Mouse (Mus musculus) heart, postnatal 0 days (tissue): ENCODE measurements around the gene Sowahb. TPM values are rescaled to one million over a fixed set of nuclear protein-coding genes. Genes with fewer than 3 reads are reported as not detected.

ENCODE experiments used
- ATAC-seq: fragments of 200-750 bp; cut with Nextera tagmentation; 2 replicates; pipeline ENCODE4 v1.8.0; 2017; ENCODE audit warnings: low read depth, moderate number of reproducible peaks, moderate library complexity; ENCODE audit not compliant: insufficient read depth
- DNase-seq: peaks from one replicate; pipeline ENCODE4 v3.0.0-alpha.2; 2016; ENCODE audit warnings: low spot score
- H3K27ac ChIP-seq: fragments of 300-500 bp; sonication (generic); 2 replicates; pipeline ENCODE4 v1.5.1; 2014; ENCODE audit warnings: low read depth, mild to moderate bottlenecking
- H3K27me3 ChIP-seq: fragments of 300-500 bp; sonication (generic); 2 replicates; pipeline ENCODE4 v1.6.1; 2014; ENCODE audit warnings: low read length, mixed read lengths; ENCODE audit not compliant: control insufficient read depth, insufficient read depth
- H3K36me3 ChIP-seq: fragments of 300-500 bp; sonication (generic); replicated peaks from 2 replicates; pipeline ENCODE4 v1.6.1; 2014; ENCODE audit warnings: low read length, mixed read lengths; ENCODE audit not compliant: control insufficient read depth, insufficient read depth
- H3K4me1 ChIP-seq: fragments of 300-500 bp; sonication (generic); 2 replicates; pipeline ENCODE4 v1.6.1; 2014; ENCODE audit warnings: antibody characterized with exemption; ENCODE audit not compliant: control insufficient read depth, insufficient read depth
- H3K4me2 ChIP-seq: fragments of 300-500 bp; sonication (generic); 2 replicates; pipeline ENCODE4 v1.6.1; 2014; ENCODE audit warnings: low read depth, mild to moderate bottlenecking, low read length, moderate library complexity
- H3K4me3 ChIP-seq: fragments of 300-500 bp; sonication (generic); 2 replicates; pipeline ENCODE4 v1.5.1; 2014; ENCODE audit warnings: low read depth, low read length
- H3K9ac ChIP-seq: fragments of 300-500 bp; sonication (generic); replicated peaks from 2 replicates; pipeline ENCODE4 v1.6.1; 2014; ENCODE audit warnings: low read depth, low read length, mixed read lengths
- H3K9me3 ChIP-seq: fragments of 300-500 bp; sonication (generic); replicated peaks from 2 replicates; pipeline ENCODE4 v1.6.1; 2016; ENCODE audit warnings: low read length; ENCODE audit not compliant: control insufficient read depth
- CTCF ChIP-seq: IDR thresholded peaks from 2 replicates; pipeline ENCODE4 v1.5.1; 2016; ENCODE audit warnings: antibody characterized with exemption, control low read depth, low read depth
- EP300 ChIP-seq: IDR thresholded peaks from 2 replicates; pipeline ENCODE4 v1.6.1; 2016; ENCODE audit warnings: antibody characterized with exemption, low read depth
- WGBS: fragments of 180-500 bp; shearing (Covaris S2); extraction: QIAGEN DNeasy Blood & Tissue Kit; methylation state at CpG from one replicate; pipeline ENCODE4 v1.1.7; 2014; 5-methylcytosine and 5-hydroxymethylcytosine counted together
- polyA plus RNA-seq: library from polyadenylated mRNA; unstranded; fragments of >200 nt; fragmentation: Nextera tagmentation; extraction: Ambion mirVana; gene quantifications from 2 replicates; pipeline ENCODE4 v1.2.1, GENCODE M21; 2015
- total RNA-seq: library from RNA; depleted of rRNA; stranded (reverse); fragments of >200 nt; gene quantifications from 2 replicates; pipeline ENCODE4 v1.2.3, GENCODE M21; 2014; ENCODE audit warnings: low replicate concordance; rRNA removed

Gene Sowahb
- total and polyA plus RNA-seq, 2 experiments from 2014 or later = not detected

- no peak overlapping the region for H3K4me3 ChIP-seq
- 46% methylated on average over 5 of the region's 5 CpGs for WGBS
- H3K9ac ChIP-seq = no peak overlapping the region
- DNase-seq (no peak), ATAC-seq (no peak)
- H3K36me3 ChIP-seq = no peaks in the 10 kb centered on the region
- no peaks in the 10 kb centered on the region for H3K27me3 ChIP-seq
- TF ChIP-seq EP300 (no peak), CTCF (no peak)
- no peak overlapping the region for H3K4me2 ChIP-seq
- no peaks in the 10 kb centered on the region for H3K9me3 ChIP-seq
- peak overlapping the region; percentile 78 for H3K27ac ChIP-seq
- peaks cover 5% of the 10 kb centered on the region; the same call in 1 of the 2 replicates for H3K4me1 ChIP-seq
Measured at GRCm38 (mm10) chr5:92998494-92999016, 46.3 kb downstream of the Sowahb start.

- DNase-seq = peak; percentile 83
- no peak overlapping the region for H3K4me3 ChIP-seq
- H3K27me3 ChIP-seq = no peaks in the 10 kb centered on the region
- peak; percentile 88 for ATAC-seq
- H3K9ac ChIP-seq = no peak overlapping the region
- TF ChIP-seq EP300 (0 out of 2 replicates have a peak, but pooled peaks have one; percentile 70), CTCF (no peak)
- peaks cover 5% of the 10 kb centered on the region; the same call in 1 of the 2 replicates for H3K4me1 ChIP-seq
- H3K9me3 ChIP-seq = no peaks in the 10 kb centered on the region
- 29% methylated on average over 5 of the region's 5 CpGs for WGBS
- no peak overlapping the region for H3K4me2 ChIP-seq
- no peaks in the 10 kb centered on the region for H3K36me3 ChIP-seq
- peak overlapping the region; percentile 78 for H3K27ac ChIP-seq
Measured at GRCm38 (mm10) chr5:92997428-92998120, 47.2 kb downstream of the Sowahb start.

- Histone ChIP-seq H3K27me3 (no peaks in the 10 kb centered on the region), H3K36me3 (no peaks in the 10 kb centered on the region), H3K4me2 (no peak overlapping the region), H3K4me1 (no peaks in the 10 kb centered on the region; the same call in 1 of the 2 replicates), H3K4me3 (no peak overlapping the region), H3K9me3 (no peaks in the 10 kb centered on the region), H3K9ac (no peak overlapping the region), H3K27ac (no peak overlapping the region)
- no peak for TF ChIP-seq EP300
- TF ChIP-seq CTCF = no peak
- 80% methylated on average over 2 of the region's 2 CpGs for WGBS
- DNase-seq = no peak
- ATAC-seq = no peak
Measured at GRCm38 (mm10) chr5:92994861-92995260, 50.0 kb downstream of the Sowahb start.

- no peak for DNase-seq
- H3K4me3 ChIP-seq = no peak overlapping the region
- no peak overlapping the region for H3K9ac ChIP-seq
- 74% methylated on average over 6 of the region's 6 CpGs for WGBS
- no peaks in the 10 kb centered on the region for H3K9me3 ChIP-seq
- TF ChIP-seq EP300 (no peak), CTCF (no peak)
- ATAC-seq = no peak
- H3K36me3 ChIP-seq = no peaks in the 10 kb centered on the region
- H3K27ac ChIP-seq = no peak overlapping the region
- no peaks in the 10 kb centered on the region for H3K27me3 ChIP-seq
- no peak overlapping the region for H3K4me2 ChIP-seq
- no peaks in the 10 kb centered on the region; the same call in 1 of the 2 replicates for H3K4me1 ChIP-seq
Measured at GRCm38 (mm10) chr5:92994309-92994708, 50.5 kb downstream of the Sowahb start.

GRCm38 (mm10) chr5:92992106-92992505, 52.7 kb downstream of the Sowahb start:
- H3K36me3 ChIP-seq = no peaks in the 10 kb centered on the region
- no peak overlapping the region for H3K27ac ChIP-seq
- no peaks in the 10 kb centered on the region for H3K27me3 ChIP-seq
- no peaks in the 10 kb centered on the region for H3K9me3 ChIP-seq
- TF ChIP-seq CTCF = no peak
- no peak for TF ChIP-seq EP300
- ATAC-seq (no peak), DNase-seq (no peak)
- 31% methylated on average over 3 of the region's 3 CpGs for WGBS
- no peak overlapping the region for H3K4me2 ChIP-seq
- no peak overlapping the region for H3K9ac ChIP-seq
- H3K4me3 ChIP-seq = no peak overlapping the region
- no peaks in the 10 kb centered on the region; the same call in 1 of the 2 replicates for H3K4me1 ChIP-seq

Other genes with a start within 250 kb of the Sowahb start
- 38.2 and 52.2 TPM in 2 replicates for gene Sept11, start 48.4 kb upstream of the Sowahb start, total RNA-seq
- gene Sept11, start 48.4 kb upstream of the Sowahb start, polyA plus RNA-seq = 47.6 and 49.5 TPM in 2 replicates
- 203 and 210 TPM in 2 replicates for gene Ccni, start 161.5 kb upstream of the Sowahb start, total RNA-seq
- 87.2 and 87.5 TPM in 2 replicates for gene Ccni, start 161.5 kb upstream of the Sowahb start, polyA plus RNA-seq
- gene 2010109A12Rik, start 161.5 kb upstream of the Sowahb start, total RNA-seq = not detected in 2 replicates
- gene 2010109A12Rik, start 161.5 kb upstream of the Sowahb start, polyA plus RNA-seq = 1.7 and 1.9 TPM in 2 replicates
- gene Ccng2, start 222.2 kb upstream of the Sowahb start, total RNA-seq = 37.9 and 68.2 TPM in 2 replicates
- gene Ccng2, start 222.2 kb upstream of the Sowahb start, polyA plus RNA-seq = 20.2 and 31.6 TPM in 2 replicates